Mouse (Mus musculus) heart, postnatal 0 days (tissue): ENCODE measurements around the gene Sf3b3. TPM values are rescaled to one million over a fixed set of nuclear protein-coding genes. Genes with fewer than 3 reads are reported as not detected.
"Not testable (repeated sequence)": the region's sequence is repeated elsewhere in the genome, so short reads cannot be mapped to it uniquely, and the experiment has no call there.

Experiments used
- ATAC-seq: fragments of 200-750 bp; cut with Nextera tagmentation; 2 replicates; pipeline ENCODE4 v1.8.0; 2017; ENCODE audit warnings: low read depth, moderate number of reproducible peaks, moderate library complexity; ENCODE audit not compliant: insufficient read depth
- DNase-seq: peaks from one replicate; pipeline ENCODE4 v3.0.0-alpha.2; 2016; ENCODE audit warnings: low spot score
- H3K27ac ChIP-seq: fragments of 300-500 bp; sonication (generic); 2 replicates; pipeline ENCODE4 v1.5.1; 2014; ENCODE audit warnings: low read depth, mild to moderate bottlenecking
- H3K27me3 ChIP-seq: fragments of 300-500 bp; sonication (generic); 2 replicates; pipeline ENCODE4 v1.6.1; 2014; ENCODE audit warnings: low read length, mixed read lengths; ENCODE audit not compliant: control insufficient read depth, insufficient read depth
- H3K36me3 ChIP-seq: fragments of 300-500 bp; sonication (generic); replicated peaks from 2 replicates; pipeline ENCODE4 v1.6.1; 2014; ENCODE audit warnings: low read length, mixed read lengths; ENCODE audit not compliant: control insufficient read depth, insufficient read depth
- H3K4me1 ChIP-seq: fragments of 300-500 bp; sonication (generic); 2 replicates; pipeline ENCODE4 v1.6.1; 2014; ENCODE audit warnings: antibody characterized with exemption; ENCODE audit not compliant: control insufficient read depth, insufficient read depth
- H3K4me2 ChIP-seq: fragments of 300-500 bp; sonication (generic); 2 replicates; pipeline ENCODE4 v1.6.1; 2014; ENCODE audit warnings: low read depth, mild to moderate bottlenecking, low read length, moderate library complexity
- H3K4me3 ChIP-seq: fragments of 300-500 bp; sonication (generic); 2 replicates; pipeline ENCODE4 v1.5.1; 2014; ENCODE audit warnings: low read depth, low read length
- H3K9ac ChIP-seq: fragments of 300-500 bp; sonication (generic); replicated peaks from 2 replicates; pipeline ENCODE4 v1.6.1; 2014; ENCODE audit warnings: low read depth, low read length, mixed read lengths
- H3K9me3 ChIP-seq: fragments of 300-500 bp; sonication (generic); replicated peaks from 2 replicates; pipeline ENCODE4 v1.6.1; 2016; ENCODE audit warnings: low read length; ENCODE audit not compliant: control insufficient read depth
- CTCF ChIP-seq: IDR thresholded peaks from 2 replicates; pipeline ENCODE4 v1.5.1; 2016; ENCODE audit warnings: antibody characterized with exemption, control low read depth, low read depth
- EP300 ChIP-seq: IDR thresholded peaks from 2 replicates; pipeline ENCODE4 v1.6.1; 2016; ENCODE audit warnings: antibody characterized with exemption, low read depth
- WGBS: fragments of 180-500 bp; shearing (Covaris S2); extraction: QIAGEN DNeasy Blood & Tissue Kit; methylation state at CpG from one replicate; pipeline ENCODE4 v1.1.7; 2014; 5-methylcytosine and 5-hydroxymethylcytosine counted together
- polyA plus RNA-seq: library from polyadenylated mRNA; unstranded; fragments of >200 nt; fragmentation: Nextera tagmentation; extraction: Ambion mirVana; gene quantifications from 2 replicates; pipeline ENCODE4 v1.2.1, GENCODE M21; 2015
- total RNA-seq: library from RNA; depleted of rRNA; stranded (reverse); fragments of >200 nt; gene quantifications from 2 replicates; pipeline ENCODE4 v1.2.3, GENCODE M21; 2014; ENCODE audit warnings: low replicate concordance

Gene Sf3b3
- total and polyA plus RNA-seq, 2 experiments from 2014 or later = 32.9 to 47.3 TPM

GRCm38 (mm10) chr8:110859651-110860501, 13.3 kb upstream of the Sf3b3 start:
- WGBS = 69% methylated on average over 7 of the region's 7 CpGs
- no peaks in the 10 kb centered on the region for H3K9me3 ChIP-seq
- no peak overlapping the region for H3K4me3 ChIP-seq
- H3K36me3 ChIP-seq = peaks cover 93% of the 10 kb centered on the region
- no peak overlapping the region for H3K27ac ChIP-seq
- no peak for ATAC-seq
- H3K9ac ChIP-seq = no peak overlapping the region
- H3K4me2 ChIP-seq = no peak overlapping the region
- H3K4me1 ChIP-seq = no peaks in the 10 kb centered on the region
- H3K27me3 ChIP-seq = no peaks in the 10 kb centered on the region
- DNase-seq = no peak
- no peak for TF ChIP-seq EP300
- TF ChIP-seq CTCF = peak; percentile 53

DNA sequence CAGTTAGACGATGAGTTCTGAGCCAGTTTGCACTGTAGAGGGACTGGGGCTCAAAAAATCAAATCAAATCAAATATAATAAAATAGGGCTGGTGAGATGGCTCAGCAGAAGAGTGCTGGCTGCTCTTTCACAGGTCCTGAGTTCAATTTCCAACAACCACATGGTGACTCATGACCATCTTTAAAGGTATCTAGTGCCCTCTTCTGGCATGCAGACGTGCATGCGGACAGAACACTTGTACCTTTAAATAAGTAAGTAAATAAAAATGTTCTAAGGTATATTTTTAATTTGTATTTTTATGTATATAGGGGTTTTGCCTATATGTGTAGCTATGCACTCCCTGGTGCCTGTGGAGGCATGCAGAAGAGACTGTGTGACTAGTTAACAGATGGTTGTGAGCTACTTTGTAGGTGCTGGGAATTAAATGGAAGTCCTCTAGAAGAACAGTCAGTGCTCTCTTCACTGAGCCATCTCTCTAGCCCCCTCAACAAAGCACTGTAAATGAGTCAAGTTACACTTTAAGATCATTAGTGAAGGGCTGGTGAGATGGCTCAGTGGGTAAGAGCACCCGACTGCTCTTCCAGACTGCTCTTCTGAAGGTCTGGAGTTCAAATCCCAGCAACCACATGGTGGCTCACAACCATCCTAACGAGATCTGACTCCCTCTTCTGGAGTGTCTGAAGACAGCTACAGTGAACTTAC, 10.3 kb upstream of the Sf3b3 start:
- Histone ChIP-seq H3K9me3 (no peaks in the 10 kb centered on the region), H3K4me2 (no peak overlapping the region), H3K36me3 (peaks cover 93% of the 10 kb centered on the region), H3K27me3 (no peaks in the 10 kb centered on the region), H3K4me3 (no peak overlapping the region), H3K4me1 (no peaks in the 10 kb centered on the region), H3K9ac (no peak overlapping the region), H3K27ac (no peak overlapping the region)
- DNase-seq (no peak), ATAC-seq (no peak)
- no peak for TF ChIP-seq EP300
- TF ChIP-seq CTCF = peak; percentile 17; the same call in 1 of the 2 replicates
- WGBS = 88% methylated on average over 4 of the region's 5 CpGs

GRCm38 (mm10) chr8:110856073-110856472, 9.5 kb upstream of the Sf3b3 start:
- not testable (repeated sequence) for H3K4me2 ChIP-seq, H3K27ac ChIP-seq, H3K4me1 ChIP-seq, ATAC-seq, H3K9me3 ChIP-seq, DNase-seq, H3K9ac ChIP-seq, H3K27me3 ChIP-seq, H3K4me3 ChIP-seq
- 91% methylated on average over 3 of the region's 4 CpGs for WGBS
- peaks cover 95% of the 10 kb centered on the region for H3K36me3 ChIP-seq

- peaks cover 66% of the 10 kb centered on the region for H3K36me3 ChIP-seq
These were observed 4.6 kb upstream of the Sf3b3 start for GRCm38 (mm10) chr8:110851186-110851585.

GRCm38 (mm10) chr8:110847645-110848495, 1.3 kb upstream of the Sf3b3 start:
- H3K27ac ChIP-seq = peak overlapping the region; percentile 85
- no peak for TF ChIP-seq CTCF
- H3K27me3 ChIP-seq = no peaks in the 10 kb centered on the region
- DNase-seq (no peak), ATAC-seq (no peak)
- no peaks in the 10 kb centered on the region for H3K9me3 ChIP-seq
- peaks cover 18% of the 10 kb centered on the region for H3K4me1 ChIP-seq
- peaks cover 51% of the 10 kb centered on the region for H3K36me3 ChIP-seq
- 31% methylated on average over 14 of the region's 14 CpGs for WGBS
- peak overlapping the region; percentile 65 for H3K4me3 ChIP-seq
- peak overlapping the region; percentile 69 for H3K9ac ChIP-seq
- peak overlapping the region; percentile 83 for H3K4me2 ChIP-seq

More at GRCm38 (mm10) chr8:110851186-110851585, 4.6 kb upstream of the Sf3b3 start:
- 94% methylated on average over 10 of the region's 10 CpGs for WGBS
- no peak overlapping the region for H3K4me3 ChIP-seq
- peaks cover 11% of the 10 kb centered on the region for H3K4me1 ChIP-seq
- no peaks in the 10 kb centered on the region for H3K27me3 ChIP-seq
- no peak overlapping the region for H3K9ac ChIP-seq
- no peaks in the 10 kb centered on the region for H3K9me3 ChIP-seq
- TF ChIP-seq CTCF = no peak
- TF ChIP-seq EP300 = no peak
- no peak for ATAC-seq
- no peak for DNase-seq
- no peak overlapping the region for H3K27ac ChIP-seq
- no peak overlapping the region for H3K4me2 ChIP-seq
